Mouse (Mus musculus) liver, embryonic 14.5 days (tissue): ENCODE measurements around the gene Trh. TPM values are rescaled to one million over a fixed set of nuclear protein-coding genes. Genes with fewer than 3 reads are reported as not detected.

Experiments used
- ATAC-seq: fragments of 200-750 bp; cut with Nextera tagmentation; 2 replicates; pipeline ENCODE4 v1.8.0; 2017; ENCODE audit warnings: moderate number of reproducible peaks, mild to moderate bottlenecking, moderate library complexity; ENCODE audit not compliant: insufficient read depth
- DNase-seq, 3 experiments: peaks; one replicate each; pipeline ENCODE4 v3.0.0-alpha.2; 2012 to 2013; ENCODE audit warnings: low read depth in 3 of 3, low spot score in 3 of 3
- H3K27ac ChIP-seq: fragments of 300-500 bp; sonication (generic); 2 replicates; pipeline ENCODE4 v1.5.1; 2014; ENCODE audit warnings: moderate library complexity, mild to moderate bottlenecking, control low read depth, inconsistent platforms
- H3K27me3 ChIP-seq: fragments of 300-500 bp; sonication (generic); 2 replicates; pipeline ENCODE4 v1.6.1; 2014; ENCODE audit warnings: mild to moderate bottlenecking, low read length, moderate library complexity; ENCODE audit not compliant: control insufficient read depth, insufficient read depth
- H3K36me3 ChIP-seq: fragments of 300-500 bp; sonication (generic); replicated peaks from 2 replicates; pipeline ENCODE4 v1.6.1; 2014; ENCODE audit warnings: low read depth; ENCODE audit not compliant: control insufficient read depth, insufficient read depth
- H3K4me1 ChIP-seq, 2 experiments: fragments of 200-500 bp in 1 of 2; fragments of 300-500 bp in 1 of 2; sonication (generic) in 1 of 2; replicated peaks; 2 replicates each; pipeline ENCODE4 v1.6.1; 2012 to 2014; ENCODE audit warnings: antibody characterized with exemption in 1 of 2, inconsistent platforms in 1 of 2, low read length in 1 of 2; ENCODE audit not compliant: control insufficient read depth in 2 of 2, insufficient read depth in 2 of 2
- H3K4me2 ChIP-seq: fragments of 300-500 bp; sonication (generic); 2 replicates; pipeline ENCODE4 v1.6.1; 2014; ENCODE audit warnings: low read depth, mild to moderate bottlenecking, control low read depth, moderate library complexity
- H3K4me3 ChIP-seq, 2 experiments: fragments of 200-500 bp in 1 of 2; fragments of 300-500 bp in 1 of 2; sonication (generic) in 1 of 2; 2 replicates each; pipeline ENCODE4 v1.5.1; 2012 to 2014; ENCODE audit warnings: low read depth in 2 of 2, low read length in 2 of 2, mild to moderate bottlenecking in 2 of 2, control low read depth in 1 of 2, inconsistent platforms in 1 of 2, moderate library complexity in 1 of 2; ENCODE audit not compliant: insufficient read depth in 1 of 2
- H3K9ac ChIP-seq: fragments of 300-500 bp; sonication (generic); replicated peaks from 2 replicates; pipeline ENCODE4 v1.6.1; 2014; ENCODE audit warnings: mild to moderate bottlenecking, control low read depth, moderate library complexity
- H3K9me3 ChIP-seq: fragments of 300-500 bp; sonication (generic); 2 replicates; pipeline ENCODE4 v1.6.1; 2016; ENCODE audit warnings: low read length, mixed read lengths; ENCODE audit not compliant: control insufficient read depth
- CTCF ChIP-seq: IDR thresholded peaks from 2 replicates; pipeline ENCODE4 v1.5.1; 2016; ENCODE audit warnings: antibody characterized with exemption, low read depth, control low read depth
- EP300 ChIP-seq: IDR thresholded peaks from 2 replicates; pipeline ENCODE4 v1.6.1; 2016; ENCODE audit warnings: antibody characterized with exemption, low read depth
- WGBS: fragments of 180-500 bp; shearing (Covaris S2); extraction: QIAGEN DNeasy Blood & Tissue Kit; methylation state at CpG from one replicate; pipeline ENCODE4 v1.1.7; 2014; ENCODE audit not compliant: insufficient replicate concordance; 5-methylcytosine and 5-hydroxymethylcytosine counted together
- polyA plus RNA-seq, 2 experiments: library from polyadenylated mRNA; depleted of rRNA in 1 of 2; stranded (reverse) in 1 of 2; unstranded in 1 of 2; fragments of >200 nt; fragmentation: Nextera tagmentation in 1 of 2; extraction: Ambion mirVana in 1 of 2; gene quantifications; 2 replicates each; pipeline versions ENCODE4 v1.2.1 to v1.2.3; 2012 to 2014

Gene Trh
- polyA plus RNA-seq, 2 experiments = 0.03 to 0.06 TPM

DNA sequence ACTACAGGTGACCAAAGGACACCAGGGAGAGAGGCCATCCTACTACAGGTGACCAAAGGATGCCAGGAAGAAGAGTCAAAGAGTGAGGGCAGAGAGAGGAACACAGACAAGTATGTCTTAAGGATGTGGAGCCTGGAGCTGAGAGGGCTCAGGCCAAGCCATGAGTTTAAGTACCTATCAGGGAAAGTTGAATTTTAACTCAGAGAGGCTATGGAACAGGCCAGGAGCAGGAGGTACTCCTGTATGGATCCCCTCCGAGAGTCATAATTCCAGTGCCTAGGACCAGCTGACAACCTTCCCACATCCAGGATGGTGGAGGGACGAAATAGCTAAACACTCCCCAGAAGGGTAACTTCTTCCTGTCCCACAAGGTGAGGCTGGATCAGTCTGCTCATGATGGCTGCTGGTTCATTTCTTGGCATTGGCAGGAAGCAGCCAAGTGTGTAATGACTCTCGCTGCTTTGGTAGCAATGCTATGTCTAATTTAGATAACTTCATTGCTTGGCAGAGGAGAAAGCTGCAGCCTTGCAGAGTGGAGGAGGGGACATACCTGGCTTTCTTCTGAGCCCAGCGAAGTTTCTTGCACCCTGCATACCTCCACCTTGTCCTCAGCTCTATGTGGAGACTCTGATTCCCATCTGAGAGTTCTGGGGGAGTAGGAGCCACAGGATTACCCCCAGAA lies 16.9 kb upstream of the Trh start:
- Histone ChIP-seq H3K4me2 (no peak overlapping the region), H3K9me3 (no peaks in the 10 kb centered on the region), H3K4me3 (no peak overlapping the region), H3K27me3 (no peaks in the 10 kb centered on the region), H3K4me1 (peaks cover 2 to 3% of the 10 kb centered on the region in 2 experiments; a peak in 3 of 4 replicates), H3K27ac (no peak overlapping the region), H3K9ac (no peak overlapping the region), H3K36me3 (no peaks in the 10 kb centered on the region)
- ATAC-seq (no peak), DNase-seq (no peak)
- TF ChIP-seq EP300 (no peak), CTCF (no peak)
- 44% methylated on average over 4 of the region's 4 CpGs for WGBS

DNA sequence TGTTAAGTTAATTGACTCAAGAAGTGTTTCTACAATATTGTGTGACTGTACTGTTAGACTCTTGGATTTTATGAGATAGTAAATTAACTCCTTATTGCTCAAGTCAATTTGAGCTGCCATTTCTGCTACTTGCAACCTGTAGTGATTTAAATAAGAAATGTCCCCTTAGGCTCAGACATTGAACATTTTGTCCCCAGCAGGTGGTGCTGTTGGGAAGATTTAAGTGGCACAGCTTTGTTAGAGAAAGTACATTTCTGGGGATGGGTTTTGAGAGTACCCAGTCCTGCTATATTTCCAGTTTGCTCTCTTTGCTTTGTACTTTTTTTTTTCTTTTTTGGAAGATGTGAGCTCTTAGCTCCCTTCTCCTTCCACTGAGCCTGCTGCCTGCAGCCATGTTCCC lies 10.9 kb upstream of the Trh start:
- H3K9ac ChIP-seq = no peak overlapping the region
- TF ChIP-seq EP300 = no peak
- no peak overlapping the region for H3K27ac ChIP-seq
- H3K4me2 ChIP-seq = no peak overlapping the region
- peaks cover 2 to 5% of the 10 kb centered on the region in 2 experiments; a peak in 3 of 4 replicates for H3K4me1 ChIP-seq
- DNase-seq = no peak
- H3K36me3 ChIP-seq = no peaks in the 10 kb centered on the region
- no peak for ATAC-seq
- H3K4me3 ChIP-seq = no peak overlapping the region
- H3K9me3 ChIP-seq = no peaks in the 10 kb centered on the region
- H3K27me3 ChIP-seq = no peaks in the 10 kb centered on the region

DNA sequence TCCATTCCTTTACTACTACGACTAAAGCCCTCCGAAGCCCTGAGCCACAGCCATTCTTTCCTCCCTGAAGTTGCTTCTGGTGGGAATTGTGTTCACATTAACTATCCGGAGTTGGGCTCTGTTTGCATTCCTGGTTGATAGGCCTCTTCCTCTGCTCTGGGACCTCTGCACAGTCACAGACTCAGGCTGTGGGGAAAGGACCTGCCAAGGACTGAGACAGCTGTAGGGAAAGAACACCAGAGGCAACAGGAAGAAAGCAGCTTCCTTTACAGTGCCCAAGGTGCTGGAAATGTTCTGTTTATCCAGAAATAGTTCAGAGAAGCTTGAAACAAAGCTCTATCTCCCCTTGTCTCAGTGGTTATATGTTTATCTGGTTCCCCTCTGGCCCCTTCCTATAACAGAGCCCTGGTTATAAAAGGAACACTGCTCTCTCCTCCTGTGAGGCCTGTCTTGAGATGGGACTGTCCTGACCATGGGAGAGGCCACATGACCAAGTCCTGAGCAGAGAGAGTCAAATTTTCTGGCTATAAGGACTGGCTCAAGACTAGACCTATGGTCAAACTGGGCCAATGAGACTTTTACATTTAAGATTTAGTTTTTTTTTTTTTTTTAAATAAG lies 8.9 kb upstream of the Trh start:
- H3K27me3 ChIP-seq = no peaks in the 10 kb centered on the region
- no peak for DNase-seq
- H3K27ac ChIP-seq = no peak overlapping the region
- no peak for ATAC-seq
- H3K9me3 ChIP-seq = no peaks in the 10 kb centered on the region
- no peaks in the 10 kb centered on the region for H3K36me3 ChIP-seq
- 35% methylated on average over 3 of the region's 3 CpGs for WGBS
- no peak overlapping the region for H3K4me3 ChIP-seq
- no peak overlapping the region for H3K9ac ChIP-seq
- H3K4me1 ChIP-seq = 0 out of 4 replicates have a peak, but pooled peaks cover 0 to 2% of the 10 kb centered on the region in 2 experiments
- TF ChIP-seq EP300 = no peak
- TF ChIP-seq CTCF = no peak
- H3K4me2 ChIP-seq = no peak overlapping the region

DNA sequence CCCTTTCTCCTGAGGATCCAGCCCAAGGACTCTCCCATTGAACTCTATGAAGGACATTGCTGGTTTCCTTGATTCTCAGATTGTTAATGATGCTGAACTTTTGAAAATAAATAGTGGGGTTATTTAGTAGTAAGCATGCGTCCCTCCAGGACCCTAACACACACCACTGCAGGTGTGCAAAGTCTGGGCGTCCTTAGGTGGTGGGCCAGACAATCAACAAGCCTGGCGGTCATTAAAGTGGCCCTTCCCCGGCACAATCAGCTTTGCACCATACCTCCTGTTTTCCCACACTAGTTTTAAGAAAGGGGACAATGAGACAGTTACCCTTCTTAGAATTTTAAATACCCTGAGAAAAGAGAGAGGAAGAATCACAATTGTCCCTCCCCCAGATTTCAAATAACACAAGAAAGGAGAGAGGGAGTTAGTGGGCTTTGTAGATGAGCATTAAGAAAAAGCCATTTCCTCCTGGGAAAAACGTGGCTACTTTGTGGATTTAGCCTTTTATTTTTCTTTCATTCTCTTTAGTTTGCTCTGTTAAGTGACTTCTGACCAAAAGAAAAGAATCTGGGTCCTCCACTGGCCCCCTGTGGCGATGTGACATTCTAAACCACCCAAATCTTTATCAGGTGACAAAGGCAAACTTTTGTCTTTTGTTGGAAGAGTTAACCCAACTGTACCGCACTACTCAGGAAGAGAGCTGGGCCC lies 2.9 kb upstream of the Trh start:
- Histone ChIP-seq H3K4me2 (no peak overlapping the region), H3K36me3 (no peaks in the 10 kb centered on the region), H3K9me3 (no peaks in the 10 kb centered on the region), H3K4me1 (0 out of 4 replicates have a peak, but pooled peaks cover 0 to under 1% of the 10 kb centered on the region in 2 experiments), H3K27ac (no peak overlapping the region), H3K27me3 (peaks cover 31% of the 10 kb centered on the region), H3K9ac (no peak overlapping the region), H3K4me3 (no peak overlapping the region)
- WGBS = 25% methylated on average over 7 of the region's 7 CpGs
- DNase-seq (no peak), ATAC-seq (no peak)
- no peak for TF ChIP-seq EP300
- no peak for TF ChIP-seq CTCF

DNA sequence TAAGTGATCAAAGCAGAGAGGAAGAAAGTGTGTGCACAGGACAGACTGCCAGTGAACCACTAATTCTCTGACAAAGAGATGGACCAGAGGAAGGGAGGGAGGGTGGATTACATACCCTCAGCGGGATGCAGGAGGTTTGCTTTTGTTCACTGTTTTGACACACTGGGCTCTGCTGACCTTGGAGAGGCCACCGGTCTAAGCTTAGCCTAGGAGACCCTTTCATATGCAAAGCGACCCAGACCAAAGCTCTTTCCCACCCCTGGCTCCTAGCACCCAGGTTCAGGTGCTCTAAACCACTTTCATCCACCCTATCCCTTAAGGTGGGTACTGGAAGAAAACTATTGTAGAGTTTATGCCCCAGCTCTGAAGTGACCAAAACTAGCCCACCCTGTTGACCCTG lies 1.9 kb upstream of the Trh start:
- no peak overlapping the region for H3K4me2 ChIP-seq
- WGBS = 25% methylated on average over 3 of the region's 3 CpGs
- no peaks in the 10 kb centered on the region for H3K36me3 ChIP-seq
- ATAC-seq = no peak
- no peak overlapping the region for H3K27ac ChIP-seq
- H3K9me3 ChIP-seq = no peaks in the 10 kb centered on the region
- no peak for DNase-seq
- no peak for TF ChIP-seq CTCF
- no peak for TF ChIP-seq EP300
- H3K4me1 ChIP-seq = peaks cover 0 to 4% of the 10 kb centered on the region in 2 experiments; a peak in 2 of 4 replicates
- H3K27me3 ChIP-seq = peaks cover 31% of the 10 kb centered on the region
- H3K4me3 ChIP-seq = no peak overlapping the region
- H3K9ac ChIP-seq = no peak overlapping the region
